In the genomic region with DNA sequence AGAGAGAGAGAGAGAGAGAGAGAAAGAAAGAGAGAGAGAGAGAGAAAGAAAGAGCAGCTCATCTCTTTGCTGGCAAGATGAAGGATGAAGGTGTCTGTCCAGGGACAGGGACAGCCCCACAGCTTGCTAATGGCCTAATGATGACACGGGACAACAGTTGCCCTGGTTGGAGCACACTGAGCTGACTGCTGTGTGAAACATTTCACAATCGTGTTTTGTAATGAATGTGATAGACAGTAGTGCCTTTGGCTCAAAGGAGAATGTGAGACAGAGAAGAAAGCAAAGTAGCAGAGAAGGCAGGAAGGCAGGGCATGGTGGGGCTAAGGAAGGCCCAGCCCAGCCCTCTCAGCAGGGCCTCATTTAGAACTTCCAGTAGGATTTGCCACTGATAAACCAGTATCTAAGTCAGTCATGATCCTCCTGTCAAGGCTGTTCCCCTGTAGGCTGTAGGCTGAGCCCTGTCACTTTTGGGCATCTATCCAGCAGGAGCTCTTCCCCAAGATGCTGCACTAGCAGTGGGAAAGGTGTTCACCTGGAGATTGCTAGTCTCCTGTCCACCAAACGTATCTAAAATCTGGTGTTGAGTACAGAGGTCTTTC, we compare ENCODE assay signal across 21 mouse cellular contexts. TPM values are rescaled to one million over a fixed set of nuclear protein-coding genes. Genes with fewer than 3 reads are reported as not detected.
DNase-seq lines count a peak whose midpoint lies in the region; ATAC-seq and TF ChIP-seq lines count a peak whose summit lies in the region.
"Had no signal": no experiment of that assay in that cellular context is flagged by ENCODE, and none has a peak within 500 bp of the region (broad histone marks: within the 10 kb centered on the region; RNA-seq: fewer than 3 reads in every experiment).

No protein-coding gene starts in this region.

- ATAC-seq in intestine, embryonic 15.5 days: peak; percentile 52
- ATAC-seq: midbrain, embryonic 16.5 days had no signal

- WGBS in intestine, embryonic 15.5 days: 48% methylated on average over 3 of the region's 3 CpGs
- 51% methylated on average over 3 of the region's 3 CpGs for WGBS in cerebellum, adult 2 months

- no peaks in the 10 kb centered on the region for H3K27me3 ChIP-seq in intestine, embryonic 15.5 days (replicated peaks)
- no peaks in the 10 kb centered on the region for H3K27me3 ChIP-seq in cerebellum, adult 2 months (ENCODE audit: control insufficient read depth, insufficient read depth, low read length)
- H3K27me3 ChIP-seq: hindbrain, embryonic 12.5 days had no signal

- no peak overlapping the region for H3K4me3 ChIP-seq in layer of hippocampus, adult 2 months
- no peak overlapping the region for H3K4me3 ChIP-seq in intestine, embryonic 15.5 days (replicated peaks)
- H3K4me3 ChIP-seq in cerebellum, adult 2 months (replicated peaks; ENCODE audit: insufficient read depth, low read depth, low read length): no peak overlapping the region
- H3K4me3 ChIP-seq: embryonic facial prominence, embryonic 10.5 days; heart, adult 2 months; heart, embryonic 13.5 days; hindbrain, embryonic 12.5 days; midbrain, embryonic 10.5 days; myocyte; neural tube, embryonic 13.5 days had no signal

- TF ChIP-seq POLR2A in cerebellum, adult 2 months (IDR thresholded peaks at IDR 0.05; ENCODE audit: borderline replicate concordance, insufficient read depth, low read length): no peak

- H3K9me3 ChIP-seq in intestine, embryonic 15.5 days: no peaks in the 10 kb centered on the region
- H3K9me3 ChIP-seq: embryonic facial prominence, embryonic 10.5 days; heart, embryonic 13.5 days; hindbrain, embryonic 12.5 days; midbrain, embryonic 10.5 days; neural tube, embryonic 13.5 days had no signal

- H3K9ac ChIP-seq in intestine, embryonic 15.5 days: no peak overlapping the region
- H3K9ac ChIP-seq: heart, embryonic 13.5 days; hindbrain, embryonic 12.5 days; liver, embryonic 14.5 days; neural tube, embryonic 13.5 days had no signal

- DNase-seq in layer of hippocampus, adult 2 months (ENCODE audit: low spot score in 2 of 2): no peak
- DNase-seq in layer of hippocampus, postnatal 36 days: no peak
- peak; percentile 38 for DNase-seq in lung, postnatal 36 days
- DNase-seq in lung, postnatal 4 days: no peak
- no peak for DNase-seq in cerebellum, adult 2 months
- DNase-seq in cerebellum, postnatal 4 days (ENCODE audit: low spot score in 2 of 2): no peak
- DNase-seq: cerebellum, adult 9-10 months; heart, adult 2 months; heart, postnatal 14 days; kidney, adult 2 months; retina, postnatal 1 day had no signal

- peak overlapping the region; percentile 33; the same call in 1 of the 2 replicates for H3K27ac ChIP-seq in layer of hippocampus, adult 2 months
- H3K27ac ChIP-seq in intestine, embryonic 15.5 days: peak overlapping the region; percentile 58
- H3K27ac ChIP-seq in cerebellum, adult 2 months (ENCODE audit: insufficient read depth, low read length): no peak overlapping the region
- H3K27ac ChIP-seq: embryonic facial prominence, embryonic 10.5 days; heart, adult 2 months; heart, embryonic 13.5 days; hindbrain, embryonic 12.5 days; kidney, postnatal 0 days; liver, embryonic 14.5 days; midbrain, embryonic 10.5 days; neural tube, embryonic 13.5 days had no signal

- no peak overlapping the region for H3K4me2 ChIP-seq in intestine, embryonic 15.5 days (replicated peaks)
- H3K4me2 ChIP-seq: heart, embryonic 13.5 days; hindbrain, embryonic 12.5 days; neural tube, embryonic 13.5 days had no signal

- H3K36me3 ChIP-seq in intestine, embryonic 15.5 days: no peaks in the 10 kb centered on the region
- H3K36me3 ChIP-seq: embryonic facial prominence, embryonic 10.5 days; heart, embryonic 13.5 days; hindbrain, embryonic 12.5 days; midbrain, embryonic 10.5 days; neural tube, embryonic 13.5 days had no signal

- no peak for TF ChIP-seq CTCF in layer of hippocampus, adult 2 months (conservative IDR thresholded peaks at IDR 0.05)
- TF ChIP-seq CTCF in cerebellum, adult 2 months (IDR thresholded peaks at IDR 0.05; ENCODE audit: borderline replicate concordance, insufficient read depth, low read depth, low read length): no peak

- H3K4me1 ChIP-seq in intestine, embryonic 15.5 days (replicated peaks): 0 out of 2 replicates have a peak, but pooled peaks cover 2% of the 10 kb centered on the region
- peaks cover 8% of the 10 kb centered on the region for H3K4me1 ChIP-seq in cerebellum, adult 2 months (ENCODE audit: control insufficient read depth, insufficient read depth, low read length)
- H3K4me1 ChIP-seq: embryonic facial prominence, embryonic 10.5 days; midbrain, embryonic 10.5 days; neural tube, embryonic 13.5 days had no signal

RNA-seq across cellular contexts. Expression of a gene that starts 54.2 kb away (rescaled TPM):
- 10 to 100 TPM; 74.3 to 74.9 TPM for total RNA-seq in layer of hippocampus, adult 2 months (2021)
- total RNA-seq in layer of hippocampus, postnatal 36 days (2021): 10 to 100 TPM; 70.3 to 78.6 TPM
- 6.1 and 7.2 TPM in 2 replicates for polyA plus RNA-seq in intestine, embryonic 15.5 days (2015; fragmentation: Nextera tagmentation; extraction: Ambion mirVana)
- 26.2 and 27.3 TPM in 2 replicates for polyA plus RNA-seq in cerebellum, adult 2 months (2012; rRNA removed)
